Mouse (Mus musculus) right cerebral cortex, adult 18-20 months (tissue): ENCODE measurements at regions not wholly inside any gene's neighbourhood (a gene's known extent, or its start where the extent isn't known, plus 50 kb on each side); places are given as distances from the start of the nearest gene placed in this dataset.

Experiments
- DNase-seq: peaks from one replicate; pipeline ENCODE4 v3.0.0; 2022; ENCODE audit warnings: mixed read lengths

DNA sequence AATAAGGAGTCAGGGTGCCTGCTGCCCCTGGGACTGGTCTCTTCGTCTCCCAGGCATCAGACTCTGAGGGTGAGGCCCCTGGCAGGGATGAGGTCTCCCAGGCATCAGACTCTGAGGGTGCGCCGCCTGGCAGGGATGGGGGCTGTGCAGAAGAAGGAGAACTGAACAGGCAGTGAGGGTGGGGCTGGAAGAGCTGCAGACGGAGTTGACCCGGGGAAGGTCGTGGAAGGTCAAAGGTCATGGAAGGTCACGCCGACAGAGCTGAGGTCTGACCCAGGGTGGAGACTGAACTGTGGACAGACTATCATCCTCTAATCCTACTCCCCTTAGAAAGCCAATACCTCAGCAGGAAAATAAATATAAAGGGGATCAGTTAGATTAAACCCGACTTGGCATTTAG, 50.6 kb upstream of the Grik3 start:
- no peak for DNase-seq

DNA sequence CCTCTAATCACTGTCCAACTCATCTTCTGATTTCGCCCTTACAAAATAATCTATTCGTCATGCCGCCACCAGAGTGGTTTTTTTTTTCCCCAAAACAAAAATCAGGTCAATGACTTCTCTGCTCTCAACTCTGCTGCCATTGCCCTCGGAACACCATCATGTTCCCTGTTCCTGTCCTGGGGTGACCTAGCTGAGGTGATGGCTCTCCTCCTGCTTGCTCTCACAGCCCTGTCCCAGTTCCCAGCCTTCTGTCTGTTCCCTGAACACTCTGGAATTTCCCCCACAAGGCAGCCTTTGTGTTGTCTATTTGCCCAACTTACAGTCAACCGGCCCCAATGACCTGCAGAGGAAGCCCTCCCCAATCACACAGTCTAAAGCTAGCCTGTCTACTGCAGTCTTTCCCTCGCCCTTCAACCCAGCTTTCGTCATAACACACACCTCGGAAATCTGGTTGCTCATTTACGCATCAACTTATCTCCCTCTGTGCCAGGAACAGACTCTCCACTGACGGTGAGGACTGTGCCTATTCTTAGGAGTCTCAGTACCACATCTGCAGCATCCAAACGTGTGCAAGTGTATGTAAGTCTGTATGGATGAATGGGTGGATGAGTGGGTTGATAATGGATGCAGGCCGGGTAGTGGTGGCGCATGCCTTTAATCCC, 53.2 kb upstream of the Grik3 start:
- DNase-seq: peak; percentile 12

DNA sequence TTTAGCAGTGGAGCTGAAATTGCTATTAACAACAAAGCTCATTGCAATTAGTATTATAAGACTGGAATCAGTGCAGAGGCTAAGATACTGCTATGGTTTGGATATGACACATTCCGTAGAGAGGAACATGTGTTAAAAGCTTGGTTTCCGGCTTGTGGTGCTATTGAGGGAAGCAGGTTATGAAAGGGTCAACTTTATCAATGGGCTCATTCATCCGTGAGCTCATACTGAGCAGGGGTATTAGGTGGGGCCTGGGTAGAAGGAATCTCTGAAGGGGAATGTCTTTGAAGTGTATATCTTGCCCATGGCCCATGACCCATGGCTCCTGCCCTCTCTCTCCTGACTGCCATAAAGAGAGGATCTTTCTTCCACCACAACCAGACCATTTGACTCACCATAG, 57.0 kb upstream of the Grik3 start:
- DNase-seq: no peak

DNA sequence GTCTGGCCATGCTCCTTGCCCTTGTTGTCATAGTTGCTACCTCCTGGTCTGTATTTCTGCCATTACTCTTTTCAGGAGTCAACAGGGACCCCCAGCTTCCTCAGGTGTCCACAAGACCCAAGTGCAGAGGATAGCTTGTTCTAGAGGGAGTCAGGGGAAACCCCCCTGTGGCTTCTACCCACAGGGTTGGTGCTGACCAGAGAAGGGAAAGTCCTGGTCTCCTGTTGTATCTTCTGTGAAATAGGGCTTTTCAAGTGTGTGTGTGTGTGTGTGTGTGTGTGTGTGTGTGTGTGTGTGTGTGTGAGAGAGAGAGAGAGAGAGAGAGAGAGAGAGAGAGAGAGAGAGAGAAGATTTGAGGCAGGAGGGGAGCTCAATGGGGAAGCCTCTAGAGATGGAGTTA, 58.9 kb upstream of the Grik3 start:
- no peak for DNase-seq

DNA sequence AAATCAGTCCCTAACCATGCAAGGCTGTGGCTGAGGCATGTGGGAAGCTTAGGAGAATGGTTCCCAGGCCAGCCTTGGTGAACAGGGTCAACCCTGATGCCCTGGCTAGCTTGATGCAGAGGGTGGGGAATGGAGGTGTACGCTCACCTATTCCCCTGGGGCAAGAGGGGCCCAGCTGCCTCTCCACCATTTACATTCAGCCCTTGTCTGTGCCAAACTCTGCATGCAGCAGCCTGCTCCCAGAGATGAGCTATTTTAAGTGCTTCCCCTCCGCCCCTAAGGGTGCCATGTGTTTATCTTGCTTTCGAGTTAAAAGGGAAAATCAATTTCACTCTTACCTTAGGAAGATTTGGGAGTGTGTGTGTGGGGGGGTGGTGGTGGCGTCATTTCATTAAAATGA, 59.7 kb upstream of the Grik3 start:
- no peak for DNase-seq

DNA sequence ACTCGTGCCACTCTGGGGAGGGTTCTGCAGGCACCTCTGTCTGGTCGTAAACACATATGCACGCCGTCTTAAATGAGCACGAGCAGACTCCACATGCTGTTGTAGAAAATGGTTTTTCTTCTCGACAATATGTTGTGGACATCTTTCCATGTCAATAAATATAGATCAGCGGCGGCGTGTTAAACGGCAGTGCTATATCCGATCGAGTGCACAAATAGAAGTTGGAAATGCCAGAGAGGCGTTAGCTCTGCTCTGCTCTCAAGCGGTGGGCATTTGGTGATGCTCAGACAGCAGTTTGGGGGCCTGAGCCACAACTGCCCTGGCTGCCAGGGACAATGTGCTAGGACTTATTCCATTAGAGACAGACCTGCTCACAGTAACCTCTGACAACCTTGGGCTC, 61.8 kb upstream of the Grik3 start:
- no peak for DNase-seq

DNA sequence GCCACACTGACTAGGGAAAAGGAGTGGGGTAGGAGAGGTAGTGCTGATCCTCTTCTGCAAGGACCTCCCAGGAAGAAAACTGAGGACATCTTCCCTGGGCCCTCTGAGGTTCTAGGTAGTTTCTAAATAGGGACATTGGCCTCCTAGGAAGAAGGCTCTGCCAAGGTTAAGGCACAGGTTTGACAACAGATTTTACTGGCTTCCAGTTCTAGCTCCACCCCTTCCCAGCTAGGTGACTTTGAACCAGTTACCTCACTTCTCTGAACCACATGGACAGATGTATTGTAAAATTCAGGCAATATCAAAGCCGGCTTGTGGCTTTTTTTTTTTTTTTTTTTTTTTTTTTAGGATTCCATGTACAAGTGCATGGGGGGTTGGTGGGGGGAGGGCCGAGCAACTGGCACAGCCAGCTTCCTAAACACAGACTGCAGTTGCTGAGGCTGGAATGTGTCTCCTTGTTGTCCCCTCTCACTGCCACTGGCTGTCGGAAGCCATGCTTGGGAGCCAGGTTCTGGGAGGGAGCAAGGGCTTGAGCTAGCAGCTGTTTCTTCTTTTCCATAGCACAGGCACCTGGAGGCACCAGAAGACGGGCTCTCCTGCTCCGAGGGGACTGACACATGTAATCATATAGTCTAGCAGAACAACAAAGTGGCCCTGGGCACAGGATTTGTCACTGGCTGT, 69.8 kb upstream of the Grik3 start:
- DNase-seq: no peak

DNA sequence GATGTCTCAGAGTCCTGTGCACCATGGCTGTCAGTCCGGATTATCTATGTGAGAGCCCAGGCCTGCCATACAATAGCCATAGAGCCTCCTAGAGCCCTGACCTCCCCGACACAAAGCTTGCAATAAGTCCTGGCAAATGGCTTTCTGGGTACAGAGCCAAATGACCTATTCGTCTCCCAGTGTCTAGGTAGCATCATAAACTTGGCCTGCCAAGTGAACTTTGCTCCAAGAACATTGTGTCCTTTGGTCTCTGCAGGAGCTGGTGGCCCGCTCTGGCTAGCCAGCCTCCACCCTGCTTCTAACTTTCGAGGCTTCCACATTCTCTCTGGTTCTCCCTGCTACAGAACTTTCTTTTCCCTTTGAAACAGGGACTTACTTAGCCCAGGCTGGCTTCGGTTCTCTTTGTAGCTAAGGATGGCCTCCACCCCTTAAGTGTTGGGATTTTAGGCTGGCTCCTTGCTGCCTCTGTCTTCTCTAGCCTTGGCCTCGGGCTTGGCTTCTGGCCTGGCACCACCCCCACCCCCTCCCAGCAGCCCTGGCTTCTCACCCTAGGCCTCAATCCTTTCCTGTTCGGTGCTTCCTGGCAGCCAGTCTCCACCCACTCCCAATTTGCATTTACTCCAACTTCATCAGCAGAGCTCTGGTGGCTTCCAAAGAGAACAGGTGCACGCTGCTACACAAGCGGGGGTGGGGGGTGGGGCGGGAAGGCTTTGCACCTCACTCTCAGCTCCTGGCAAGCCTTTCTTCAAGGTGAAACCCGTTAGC, 70.8 kb upstream of the Grik3 start:
- peak; percentile 40 for DNase-seq

DNA sequence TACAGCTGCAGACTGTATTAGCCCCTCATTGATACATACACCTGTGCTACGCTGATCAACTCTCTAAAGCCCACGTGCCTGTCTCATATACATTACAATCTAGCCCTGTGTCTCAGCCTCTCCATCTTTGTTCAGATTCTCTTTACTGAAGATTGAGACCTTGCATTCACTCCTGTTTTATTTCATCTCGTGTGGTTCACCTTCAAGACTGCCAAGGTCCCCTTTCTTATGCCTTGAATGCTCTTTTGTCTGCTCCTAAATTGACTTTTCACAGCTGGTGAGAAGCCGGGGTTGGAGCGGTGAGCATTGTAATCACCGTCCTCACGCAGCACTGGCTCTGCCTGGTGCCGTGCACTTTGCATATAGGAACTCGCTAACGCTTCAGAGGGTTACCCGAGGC, 75.2 kb upstream of the Grik3 start:
- DNase-seq: no peak

DNA sequence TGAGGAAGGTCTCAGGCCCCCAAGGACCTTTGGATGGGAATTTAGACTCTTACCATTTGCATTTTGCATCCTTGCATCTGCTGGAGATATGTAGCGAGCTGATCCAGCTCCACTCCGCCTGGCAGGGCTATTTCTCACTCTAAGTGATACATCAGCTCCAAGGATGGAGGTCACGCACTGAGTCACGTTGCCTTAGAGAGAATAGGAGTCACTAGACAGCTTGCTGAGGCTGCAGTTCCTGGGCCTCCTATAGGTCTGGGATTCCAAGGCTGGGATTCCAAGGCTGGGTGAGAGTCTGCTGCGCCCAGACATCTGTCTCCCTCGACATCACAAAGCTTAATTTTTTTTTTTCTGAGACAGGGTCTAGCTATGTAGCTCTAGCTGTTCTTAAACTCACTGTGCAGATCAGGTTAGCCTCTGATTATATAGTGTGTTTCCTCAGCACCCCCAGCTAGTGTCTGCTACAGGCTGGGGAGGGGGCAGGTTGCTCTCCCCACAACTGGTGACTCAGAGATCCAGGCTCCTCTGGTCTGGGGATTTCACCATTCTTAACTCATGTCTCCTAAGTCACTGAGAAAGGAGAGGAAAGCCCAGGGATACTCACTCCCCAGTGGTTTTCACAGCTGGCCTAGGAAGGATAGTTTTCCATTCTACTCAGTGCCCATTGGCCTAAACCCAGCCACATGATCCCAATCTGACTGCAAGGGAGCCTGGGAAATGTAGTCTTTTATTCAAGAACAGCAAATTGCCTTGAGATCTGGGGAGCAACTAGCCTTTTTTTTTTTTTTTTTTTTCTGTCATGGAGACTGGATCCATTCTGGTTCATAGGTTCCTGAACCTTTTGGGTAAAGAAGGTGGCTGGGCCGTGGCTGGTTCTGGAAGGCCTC, 76.4 kb upstream of the Grik3 start:
- peak; percentile 37 for DNase-seq

DNA sequence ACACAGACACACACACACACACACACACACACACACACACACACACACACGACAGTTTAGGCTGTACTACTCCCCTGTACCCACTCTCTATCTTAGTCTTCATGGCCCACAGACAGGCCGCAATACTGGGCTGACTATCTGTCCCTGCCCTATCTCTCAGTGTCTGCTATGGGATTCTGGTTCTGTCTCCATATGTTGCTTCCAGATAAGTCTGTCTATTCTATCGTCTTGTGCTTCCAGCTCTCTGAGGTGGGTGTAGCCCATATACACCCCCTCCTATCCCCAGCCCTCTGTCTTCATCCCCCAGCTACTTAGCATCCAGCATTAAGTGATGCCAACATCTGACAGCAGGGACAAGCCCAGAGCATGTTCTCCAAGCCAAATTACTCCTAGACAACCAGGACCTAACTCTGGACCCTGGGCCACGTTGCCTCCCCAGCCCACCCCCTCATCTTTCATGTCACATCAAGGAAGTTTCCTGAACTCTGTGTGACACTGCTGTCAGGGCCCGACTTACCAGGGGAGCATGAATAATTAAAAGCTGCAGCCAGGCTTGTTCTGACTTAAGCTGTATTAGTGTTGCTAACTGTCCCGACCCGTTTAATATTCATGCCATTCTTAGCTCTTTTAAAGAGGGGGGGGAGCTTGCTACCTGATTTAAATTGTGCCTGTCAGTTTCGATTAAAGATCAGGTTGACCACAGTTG, 79.6 kb upstream of the Grik3 start:
- no peak for DNase-seq

DNA sequence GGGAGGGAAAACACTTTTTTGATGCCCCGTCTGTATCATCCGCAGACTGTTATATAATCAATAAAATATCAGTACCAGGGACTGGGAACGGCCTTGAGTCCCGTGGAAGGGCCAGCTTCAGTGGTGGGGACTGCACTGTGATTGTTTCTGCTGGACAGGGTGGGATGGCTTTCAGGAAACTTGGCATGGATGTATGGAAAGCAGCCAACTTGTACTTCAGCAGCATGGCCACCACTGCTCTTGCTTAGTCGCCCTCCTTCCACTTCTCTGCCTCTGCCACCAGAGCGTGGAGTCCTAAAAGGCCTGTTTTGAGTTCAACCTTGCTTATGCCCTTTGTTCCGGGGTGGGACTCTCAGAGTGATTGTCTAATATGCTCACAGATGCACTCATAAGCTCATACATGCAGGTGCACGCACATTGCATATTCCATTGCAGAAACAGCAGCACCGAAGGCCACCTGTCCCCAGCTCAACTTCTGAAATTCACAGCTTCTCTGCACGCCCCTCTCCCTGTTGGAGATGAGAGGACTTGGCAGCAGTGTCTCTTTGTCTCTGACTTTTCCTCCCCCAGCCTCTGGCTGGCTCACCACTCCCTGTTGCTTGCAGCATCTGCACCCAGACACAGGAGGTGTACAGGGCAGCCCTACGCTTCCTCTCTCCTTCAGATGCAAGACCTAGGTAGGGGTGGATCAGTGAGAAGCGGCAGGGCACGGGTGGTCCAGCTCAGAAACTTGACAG, 91.0 kb upstream of the Grik3 start:
- no peak for DNase-seq

DNA sequence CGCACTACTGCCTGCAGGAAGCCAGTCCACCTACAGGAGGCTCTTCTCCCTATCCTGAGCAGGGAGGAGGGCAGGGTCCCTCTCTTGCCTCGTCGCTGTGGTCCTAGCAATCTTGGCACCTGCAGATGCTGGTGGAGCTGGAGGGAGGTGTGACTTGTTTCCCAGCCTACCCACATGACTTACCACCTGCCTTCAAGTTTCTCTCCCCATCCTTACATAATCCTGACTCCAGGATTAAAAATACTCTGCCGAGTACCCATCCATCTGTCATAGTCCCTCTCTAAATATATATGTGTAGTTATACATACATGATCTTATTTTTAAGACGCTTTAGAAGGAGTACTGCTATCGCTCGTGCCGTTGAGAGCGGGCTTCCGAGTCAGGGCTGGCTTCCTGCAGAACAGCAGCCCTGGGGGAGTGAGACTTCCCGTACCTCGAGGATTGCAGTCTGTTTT, 93.5 kb upstream of the Grik3 start:
- peak; percentile 89 for DNase-seq

DNA sequence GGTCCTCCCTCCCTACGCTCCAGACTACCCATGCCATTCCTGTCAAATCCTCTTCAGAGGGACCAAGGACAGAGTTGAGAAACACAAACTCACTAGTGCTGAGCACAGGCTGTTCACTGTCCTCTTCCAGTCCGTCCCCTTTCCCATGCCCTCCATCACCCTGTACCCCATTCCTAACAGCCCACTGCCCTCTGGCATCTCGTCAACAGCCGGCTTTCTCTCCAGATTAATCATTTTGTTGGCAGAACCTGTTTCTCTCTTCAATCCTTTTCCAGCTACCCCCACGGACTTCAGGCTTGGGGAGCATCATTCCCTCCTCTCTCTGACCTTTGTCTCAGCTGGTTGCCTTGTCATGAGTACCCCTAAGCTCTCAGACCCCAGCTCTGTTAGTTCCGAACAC, 99.2 kb upstream of the Grik3 start:
- no peak for DNase-seq

DNA sequence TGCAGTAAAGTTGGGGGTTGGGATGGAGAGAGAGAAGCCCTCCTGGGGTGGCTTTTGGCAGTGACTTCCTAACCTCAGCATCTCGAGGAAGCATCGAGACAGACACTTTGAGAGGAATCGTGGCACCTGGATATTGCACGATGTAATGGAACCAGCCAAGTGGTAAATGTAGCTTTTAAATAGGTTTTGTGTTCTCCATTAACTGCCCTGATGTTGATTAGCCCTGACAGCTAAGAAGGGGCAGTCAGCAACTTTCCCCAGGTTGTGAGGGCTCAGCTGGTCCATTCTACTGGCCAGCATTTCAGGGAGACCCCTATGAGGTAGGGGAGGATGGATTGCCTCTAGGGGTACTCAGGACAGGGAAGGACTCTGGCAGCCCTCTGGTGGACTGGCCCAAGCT, 104.7 kb upstream of the Grik3 start:
- DNase-seq: no peak

DNA sequence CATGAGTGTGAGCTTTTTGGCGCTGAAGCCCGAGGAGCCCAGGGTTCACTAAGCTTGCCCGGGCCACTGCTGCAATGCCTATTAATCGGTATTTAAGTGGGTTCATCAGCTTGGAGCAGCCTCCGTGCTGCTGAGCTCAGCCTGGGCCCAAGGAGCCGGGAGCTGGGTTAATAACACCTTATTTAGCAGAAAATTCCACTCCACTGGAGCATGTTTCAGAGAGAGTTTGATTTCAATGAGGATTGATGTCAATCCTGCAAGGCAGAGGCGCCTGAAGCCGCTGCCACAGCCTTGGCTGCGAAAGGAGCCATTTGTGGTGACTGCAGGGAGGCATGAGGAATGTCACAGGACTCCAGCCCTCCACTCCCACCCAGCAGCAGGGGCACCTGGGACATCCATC, 126.5 kb upstream of the Grik3 start:
- no peak for DNase-seq

DNA sequence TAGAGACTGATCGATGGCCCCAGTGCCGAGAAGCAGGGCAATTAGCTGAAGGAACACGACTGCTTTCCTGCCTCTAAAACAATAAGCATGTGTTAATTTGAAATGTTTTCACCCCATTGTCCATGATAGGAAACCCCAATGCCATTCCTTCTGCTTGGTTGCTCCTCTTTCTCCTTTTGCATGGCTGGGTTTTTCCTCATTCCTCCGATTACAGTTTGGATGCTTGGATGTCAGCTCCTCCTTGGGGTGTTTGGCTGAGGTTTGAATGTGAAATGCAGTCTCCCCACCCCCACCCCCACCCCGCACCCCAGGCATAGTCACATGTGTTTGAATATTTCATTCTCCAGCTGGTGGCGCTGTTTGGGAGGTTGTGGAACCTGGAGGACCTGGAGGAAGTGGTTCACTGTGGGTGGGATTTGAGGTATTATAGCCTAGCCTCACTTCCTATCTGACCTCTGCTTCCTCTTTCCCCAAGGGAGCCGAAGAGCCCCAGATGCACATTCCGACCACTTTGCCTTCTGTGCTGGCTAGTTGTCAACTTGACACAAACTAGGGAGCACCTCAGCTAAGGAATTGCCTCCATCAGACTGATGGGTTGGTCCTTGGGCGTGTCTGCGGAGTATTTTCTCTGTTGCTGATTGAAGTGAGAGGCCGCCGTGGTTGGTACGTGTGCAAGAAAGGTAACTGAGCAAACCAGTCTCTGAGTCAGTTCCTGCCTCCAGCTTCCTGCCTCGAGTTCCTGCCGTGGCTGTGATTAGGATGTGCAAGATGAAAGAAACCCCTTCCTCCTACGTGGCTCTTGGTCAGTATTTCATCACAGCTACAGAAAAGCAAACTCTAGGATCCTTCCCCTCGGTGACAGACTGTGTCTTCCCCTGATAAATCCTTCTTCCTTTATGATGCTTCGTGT, 128.6 kb upstream of the Grik3 start:
- DNase-seq: no peak

DNA sequence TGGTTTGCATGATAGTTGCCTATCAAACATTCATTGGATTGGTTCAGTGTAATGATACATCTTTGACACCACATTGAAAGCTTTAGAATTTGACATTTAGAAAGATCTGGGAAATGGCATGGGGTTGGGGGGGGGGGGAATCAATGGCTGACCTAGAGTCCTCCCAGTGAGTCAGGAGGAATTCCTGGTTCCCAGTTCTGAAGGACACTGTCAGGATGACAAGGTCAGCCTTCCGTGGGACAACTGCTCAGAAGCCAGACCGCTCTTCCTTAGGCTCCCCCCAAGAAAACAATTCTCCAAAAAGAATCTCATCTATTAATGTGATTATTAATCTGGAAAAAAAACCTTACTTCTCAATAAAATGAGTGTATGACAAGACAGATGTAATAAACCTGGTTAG, 132.1 kb upstream of the Grik3 start:
- DNase-seq: no peak

DNA sequence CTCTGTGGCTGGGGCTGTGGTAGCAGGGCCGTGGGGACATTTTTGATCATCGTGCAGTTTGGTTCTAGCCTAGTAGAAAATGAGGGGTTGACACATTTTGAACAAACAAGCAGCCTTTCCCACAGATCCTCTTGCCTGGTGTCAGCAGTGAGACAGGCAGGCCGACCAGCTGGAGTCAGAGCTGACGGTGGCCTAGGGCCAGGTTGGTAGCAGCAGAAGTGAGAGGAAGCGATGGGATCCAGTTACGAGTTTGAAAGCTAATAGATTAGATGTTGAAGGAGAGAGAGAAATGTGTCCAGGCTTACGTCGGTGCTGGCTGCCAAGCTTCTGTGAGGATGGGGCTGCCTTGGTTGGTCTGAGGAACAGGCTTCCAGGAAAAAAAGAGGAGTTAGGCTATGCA, 134.1 kb upstream of the Grik3 start:
- peak; percentile 2 for DNase-seq

DNA sequence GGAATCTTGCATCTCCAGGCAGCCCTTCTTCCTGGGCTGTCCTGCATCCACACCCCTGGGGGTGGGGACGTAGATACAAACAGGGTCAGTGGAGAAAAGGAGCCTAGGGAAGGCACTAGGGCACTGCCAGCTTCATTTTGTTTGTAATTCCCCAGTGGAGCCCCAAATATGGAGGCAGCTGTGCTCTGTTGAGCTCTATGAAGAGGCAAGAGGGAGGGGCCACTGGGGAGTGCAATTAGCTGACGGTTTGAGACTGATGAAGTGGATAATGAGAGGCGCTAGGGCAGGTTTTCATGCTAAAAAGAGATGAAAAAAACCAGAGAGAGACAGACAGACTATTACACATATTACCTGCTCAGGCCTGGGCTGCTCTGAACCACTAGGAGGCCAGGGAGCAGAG, 135.8 kb upstream of the Grik3 start:
- DNase-seq: no peak

DNA sequence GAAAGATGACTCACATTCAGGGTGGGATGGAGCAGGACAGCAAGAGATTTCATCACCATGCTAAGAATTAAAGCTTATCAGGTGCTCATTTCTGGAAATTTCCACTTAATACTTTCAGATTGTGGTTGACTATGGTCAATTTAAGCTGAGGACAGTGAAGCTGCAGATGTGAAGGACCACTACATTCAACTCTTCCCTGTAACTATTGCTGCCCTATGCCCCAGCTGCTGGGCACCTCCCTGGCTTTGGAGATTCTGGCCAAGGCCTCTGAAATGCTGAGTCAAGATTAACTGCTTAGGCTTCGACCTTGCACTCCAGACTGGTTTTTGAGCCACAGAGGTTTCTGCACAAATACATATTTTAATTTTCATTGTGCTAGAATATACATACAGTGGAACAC, 140.4 kb upstream of the Grik3 start:
- DNase-seq: no peak
